In the genomic region with DNA sequence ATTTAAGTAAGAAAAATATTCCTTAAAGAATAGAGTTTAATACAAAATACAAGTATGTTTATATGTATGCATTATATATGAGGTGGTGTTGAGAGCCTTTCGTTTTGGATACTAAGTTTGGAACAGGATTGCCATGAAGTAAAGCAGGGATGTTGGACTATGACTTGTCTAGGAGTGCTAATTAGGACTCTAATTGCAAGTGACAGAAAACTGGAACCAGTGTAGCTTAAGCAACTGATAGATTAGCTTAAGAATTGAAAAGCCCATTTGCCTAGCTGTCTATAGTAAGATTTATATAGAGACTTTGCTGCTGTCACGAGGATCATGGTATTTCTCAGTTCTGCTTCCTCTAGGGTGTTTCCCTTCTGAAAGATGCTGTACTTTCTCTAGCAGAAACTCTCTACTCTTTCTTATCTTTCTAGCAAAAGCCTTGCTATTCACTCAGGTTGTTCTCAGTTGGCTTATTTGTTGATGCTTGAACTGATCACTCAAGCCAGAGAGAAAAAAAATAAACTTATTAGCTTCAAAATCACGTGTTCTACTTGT, we compare ENCODE assay signal across 22 mouse cellular contexts.
"Had no signal": no experiment of that assay in that cellular context is flagged by ENCODE, and none has a peak within 500 bp of the region (broad histone marks: within the 10 kb centered on the region; RNA-seq: fewer than 3 reads in every experiment).

No protein-coding gene starts in this region.

- H3K27ac ChIP-seq: liver, embryonic 15.5 days; lung, embryonic 15.5 days; macrophage; midbrain, embryonic 10.5 days; midbrain, embryonic 12.5 days; neural tube, embryonic 13.5 days; neural tube, embryonic 15.5 days had no signal

- H3K4me1 ChIP-seq: liver, embryonic 15.5 days; lung, embryonic 15.5 days; midbrain, embryonic 10.5 days; midbrain, embryonic 12.5 days; neural tube, embryonic 13.5 days; neural tube, embryonic 15.5 days had no signal

- H3K36me3 ChIP-seq: liver, embryonic 15.5 days; lung, embryonic 15.5 days; midbrain, embryonic 10.5 days; midbrain, embryonic 12.5 days; neural tube, embryonic 13.5 days; neural tube, embryonic 15.5 days had no signal

- ATAC-seq: liver, postnatal 0 days; lung, postnatal 0 days; midbrain, embryonic 16.5 days had no signal

- H3K27me3 ChIP-seq: liver, embryonic 15.5 days; lung, embryonic 15.5 days; midbrain, embryonic 12.5 days; neural tube, embryonic 13.5 days; neural tube, embryonic 15.5 days had no signal

- H3K4me2 ChIP-seq: liver, embryonic 15.5 days; lung, embryonic 15.5 days; midbrain, embryonic 12.5 days; neural tube, embryonic 13.5 days; neural tube, embryonic 15.5 days had no signal

- H3K4me3 ChIP-seq: liver, embryonic 15.5 days; lung, embryonic 15.5 days; midbrain, embryonic 10.5 days; midbrain, embryonic 12.5 days; myocyte; neural tube, embryonic 13.5 days; neural tube, embryonic 15.5 days had no signal

- DNase-seq: liver, postnatal 0 days; lung, adult 2 months; lung, postnatal 14 days; lung, postnatal 36 days; midbrain, embryonic 14.5 days; right cerebral cortex, adult 18-20 months; right cerebral cortex, postnatal 25 days; right cerebral cortex, postnatal 4 days; spleen, adult 18-20 months; thymus, adult 18-20 months; thymus, postnatal 14 days; thymus, postnatal 4 days had no signal

- H3K9ac ChIP-seq: liver, embryonic 15.5 days; liver, postnatal 0 days; lung, embryonic 15.5 days; midbrain, embryonic 12.5 days; neural tube, embryonic 13.5 days; neural tube, embryonic 15.5 days had no signal

- H3K9me3 ChIP-seq: liver, embryonic 15.5 days; lung, embryonic 15.5 days; midbrain, embryonic 10.5 days; midbrain, embryonic 12.5 days; neural tube, embryonic 13.5 days; neural tube, embryonic 15.5 days had no signal
